Mouse (Mus musculus) neural tube, embryonic 15.5 days (tissue): Measurements from ENCODE around the gene Dcaf6. TPM values are rescaled to one million over a fixed set of nuclear protein-coding genes. Genes with fewer than 3 reads are reported as not detected.

Source experiments
- ATAC-seq: fragments of 200-750 bp; cut with Nextera tagmentation; 2 replicates; pipeline ENCODE4 v1.8.0; 2017; ENCODE audit warnings: mild to moderate bottlenecking, moderate TSS enrichment, moderate library complexity; ENCODE audit not compliant: low FRiP score
- H3K27ac ChIP-seq: fragments of 300-500 bp; sonication (generic); replicated peaks from 2 replicates; pipeline ENCODE4 v1.5.1; 2015; ENCODE audit warnings: mild to moderate bottlenecking, inconsistent platforms
- H3K27me3 ChIP-seq: fragments of 300-500 bp; sonication (generic); replicated peaks from 2 replicates; pipeline ENCODE4 v1.6.1; 2015; ENCODE audit warnings: inconsistent platforms
- H3K36me3 ChIP-seq: fragments of 300-500 bp; sonication (generic); 2 replicates; pipeline ENCODE4 v1.6.1; 2015; ENCODE audit warnings: inconsistent platforms
- H3K4me1 ChIP-seq: fragments of 300-500 bp; sonication (generic); 2 replicates; pipeline ENCODE4 v1.6.1; 2015; ENCODE audit warnings: inconsistent platforms
- H3K4me2 ChIP-seq: fragments of 300-500 bp; sonication (generic); 2 replicates; pipeline ENCODE4 v1.6.1; 2015; ENCODE audit warnings: inconsistent platforms, mild to moderate bottlenecking, moderate library complexity
- H3K4me3 ChIP-seq: fragments of 300-500 bp; sonication (generic); replicated peaks from 2 replicates; pipeline ENCODE4 v1.5.1; 2015; ENCODE audit warnings: mild to moderate bottlenecking, inconsistent platforms
- H3K9ac ChIP-seq: fragments of 300-500 bp; sonication (generic); replicated peaks from 2 replicates; pipeline ENCODE4 v1.6.1; 2015; ENCODE audit warnings: mild to moderate bottlenecking, inconsistent platforms
- H3K9me3 ChIP-seq: fragments of 300-500 bp; sonication (generic); replicated peaks from 2 replicates; pipeline ENCODE4 v1.6.1; 2016; ENCODE audit warnings: inconsistent platforms
- whole genome bisulfite sequencing: fragments of 180-500 bp; shearing (Covaris S2); methylation state at CpG from one replicate; pipeline ENCODE4 v1.1.7; 2015; ENCODE audit warnings: mixed read lengths; 5-methylcytosine and 5-hydroxymethylcytosine counted together
- polyA plus RNA-seq: library from polyadenylated mRNA; unstranded; fragments of >200 nt; fragmentation: Nextera tagmentation; extraction: Ambion mirVana; gene quantifications from 2 replicates; pipeline ENCODE4 v1.2.1, GENCODE M21; 2015

The Dcaf6 gene
- polyA plus RNA-seq, 1 experiment from 2014 or later: 16.6 TPM

- 95% methylated on average over 2 of the region's 2 CpGs for whole genome bisulfite sequencing
- Histone ChIP-seq H3K4me2 (no peak overlapping the region), H3K4me3 (no peak overlapping the region), H3K36me3 (no peaks in the 10 kb centered on the region), H3K27ac (no peak overlapping the region), H3K9me3 (no peaks in the 10 kb centered on the region), H3K4me1 (no peaks in the 10 kb centered on the region), H3K27me3 (no peaks in the 10 kb centered on the region), H3K9ac (no peak overlapping the region)
- ATAC-seq: no peak
These were observed 63.9 kb downstream of the Dcaf6 start for GRCm38 (mm10) chr1:165396401-165396805.

GRCm38 (mm10) chr1:165395940-165396339 is 64.3 kb downstream of the Dcaf6 start:
- Histone ChIP-seq H3K9me3 (no peaks in the 10 kb centered on the region), H3K4me2 (no peak overlapping the region), H3K9ac (no peak overlapping the region), H3K4me1 (no peaks in the 10 kb centered on the region), H3K27ac (no peak overlapping the region), H3K36me3 (no peaks in the 10 kb centered on the region), H3K27me3 (no peaks in the 10 kb centered on the region), H3K4me3 (no peak overlapping the region)
- 96% methylated on average over 4 of the region's 4 CpGs for WGBS
- ATAC-seq: no peak

- Histone ChIP-seq H3K9ac (no peak overlapping the region), H3K27me3 (no peaks in the 10 kb centered on the region), H3K4me1 (no peaks in the 10 kb centered on the region), H3K36me3 (no peaks in the 10 kb centered on the region), H3K9me3 (no peaks in the 10 kb centered on the region), H3K4me2 (no peak overlapping the region), H3K4me3 (no peak overlapping the region), H3K27ac (no peak overlapping the region)
- no peak for ATAC-seq
- WGBS: 76% methylated on average over 3 of the region's 3 CpGs
These were observed 65.4 kb downstream of the Dcaf6 start for GRCm38 (mm10) chr1:165394836-165395235.

- 85% methylated on average over 1 of the region's 1 CpGs for WGBS
- Histone ChIP-seq H3K27me3 (no peaks in the 10 kb centered on the region), H3K36me3 (0 out of 2 replicates have a peak, but pooled peaks cover 8% of the 10 kb centered on the region), H3K9ac (no peak overlapping the region), H3K4me3 (no peak overlapping the region), H3K27ac (no peak overlapping the region), H3K9me3 (no peaks in the 10 kb centered on the region), H3K4me2 (no peak overlapping the region), H3K4me1 (no peaks in the 10 kb centered on the region)
- ATAC-seq: no peak
These were observed 67.2 kb downstream of the Dcaf6 start for GRCm38 (mm10) chr1:165393033-165393432.

- 82% methylated on average over 5 of the region's 5 CpGs for WGBS
These were observed 71.6 kb downstream of the Dcaf6 start for GRCm38 (mm10) chr1:165388716-165389115.

GRCm38 (mm10) chr1:165386525-165386923 is 73.8 kb downstream of the Dcaf6 start:
- H3K9ac ChIP-seq: no peak overlapping the region
- no peak overlapping the region for H3K4me3 ChIP-seq
- 88% methylated on average over 9 of the region's 9 CpGs for WGBS
- no peaks in the 10 kb centered on the region for H3K9me3 ChIP-seq
- H3K27ac ChIP-seq: no peak overlapping the region
- H3K4me1 ChIP-seq: no peaks in the 10 kb centered on the region
- no peak for ATAC-seq
- H3K4me2 ChIP-seq: no peak overlapping the region
- H3K27me3 ChIP-seq: no peaks in the 10 kb centered on the region
- H3K36me3 ChIP-seq: peaks cover 15% of the 10 kb centered on the region; the same call in 1 of the 2 replicates

More at GRCm38 (mm10) chr1:165388716-165389115, 71.6 kb downstream of the Dcaf6 start:
- no peak overlapping the region for H3K27ac ChIP-seq
- H3K4me1 ChIP-seq: no peaks in the 10 kb centered on the region
- H3K27me3 ChIP-seq: no peaks in the 10 kb centered on the region
- H3K4me2 ChIP-seq: no peak overlapping the region
- no peaks in the 10 kb centered on the region for H3K9me3 ChIP-seq
- no peak for ATAC-seq
- no peak overlapping the region for H3K9ac ChIP-seq
- no peak overlapping the region for H3K4me3 ChIP-seq
- peaks cover 15% of the 10 kb centered on the region; the same call in 1 of the 2 replicates for H3K36me3 ChIP-seq

- no peaks in the 10 kb centered on the region for H3K4me1 ChIP-seq
- no peak overlapping the region for H3K4me2 ChIP-seq
- no peaks in the 10 kb centered on the region for H3K27me3 ChIP-seq
- no peak for ATAC-seq
- no peak overlapping the region for H3K9ac ChIP-seq
- 93% methylated on average over 14 of the region's 14 CpGs for WGBS
- no peak overlapping the region for H3K4me3 ChIP-seq
- H3K9me3 ChIP-seq: no peaks in the 10 kb centered on the region
- peaks cover 15% of the 10 kb centered on the region; the same call in 1 of the 2 replicates for H3K36me3 ChIP-seq
- no peak overlapping the region for H3K27ac ChIP-seq
These were observed 74.3 kb downstream of the Dcaf6 start for GRCm38 (mm10) chr1:165385810-165386524.

- ATAC-seq: no peak
- Histone ChIP-seq H3K27ac (no peak overlapping the region), H3K4me2 (no peak overlapping the region), H3K9ac (no peak overlapping the region), H3K9me3 (no peaks in the 10 kb centered on the region), H3K36me3 (no peaks in the 10 kb centered on the region), H3K4me1 (no peaks in the 10 kb centered on the region), H3K4me3 (no peak overlapping the region), H3K27me3 (no peaks in the 10 kb centered on the region)
- 75% methylated on average over 9 of the region's 9 CpGs for WGBS
These were observed 86.4 kb downstream of the Dcaf6 start for GRCm38 (mm10) chr1:165373839-165374238.

GRCm38 (mm10) chr1:165370990-165371389 is 89.3 kb downstream of the Dcaf6 start:
- no peak overlapping the region for H3K4me2 ChIP-seq
- H3K4me1 ChIP-seq: no peaks in the 10 kb centered on the region
- H3K4me3 ChIP-seq: no peak overlapping the region
- no peak for ATAC-seq
- H3K27me3 ChIP-seq: no peaks in the 10 kb centered on the region
- WGBS: 87% methylated on average over 4 of the region's 4 CpGs
- H3K36me3 ChIP-seq: peaks cover 3% of the 10 kb centered on the region; the same call in 1 of the 2 replicates
- no peak overlapping the region for H3K27ac ChIP-seq
- H3K9ac ChIP-seq: no peak overlapping the region
- H3K9me3 ChIP-seq: no peaks in the 10 kb centered on the region

- H3K4me2 ChIP-seq: no peak overlapping the region
- H3K4me1 ChIP-seq: no peaks in the 10 kb centered on the region
- no peak overlapping the region for H3K4me3 ChIP-seq
- no peak overlapping the region for H3K9ac ChIP-seq
- ATAC-seq: no peak
- H3K27ac ChIP-seq: no peak overlapping the region
- WGBS: 90% methylated on average over 3 of the region's 3 CpGs
- H3K9me3 ChIP-seq: no peaks in the 10 kb centered on the region
- peaks cover 3% of the 10 kb centered on the region; the same call in 1 of the 2 replicates for H3K36me3 ChIP-seq
- H3K27me3 ChIP-seq: no peaks in the 10 kb centered on the region
These were observed 95.2 kb downstream of the Dcaf6 start for GRCm38 (mm10) chr1:165365057-165365456.

- no peak overlapping the region for H3K27ac ChIP-seq
- no peaks in the 10 kb centered on the region for H3K27me3 ChIP-seq
- WGBS: 93% methylated on average over 2 of the region's 2 CpGs
- no peak for ATAC-seq
- no peak overlapping the region for H3K4me3 ChIP-seq
- no peak overlapping the region for H3K9ac ChIP-seq
- peaks cover 3% of the 10 kb centered on the region; the same call in 1 of the 2 replicates for H3K36me3 ChIP-seq
- no peaks in the 10 kb centered on the region for H3K4me1 ChIP-seq
- no peaks in the 10 kb centered on the region for H3K9me3 ChIP-seq
- no peak overlapping the region for H3K4me2 ChIP-seq
These were observed 97.0 kb downstream of the Dcaf6 start for GRCm38 (mm10) chr1:165363271-165363670.

- WGBS: 77% methylated on average over 2 of the region's 2 CpGs
- H3K9ac ChIP-seq: no peak overlapping the region
- ATAC-seq: no peak
These were observed 103.9 kb downstream of the Dcaf6 start for GRCm38 (mm10) chr1:165356347-165356746.

More at GRCm38 (mm10) chr1:165356347-165356746, 103.9 kb downstream of the Dcaf6 start:
- no peaks in the 10 kb centered on the region for H3K9me3 ChIP-seq
- H3K27me3 ChIP-seq: no peaks in the 10 kb centered on the region
- no peak overlapping the region for H3K27ac ChIP-seq
- H3K36me3 ChIP-seq: peaks cover 6% of the 10 kb centered on the region
- no peak overlapping the region for H3K4me3 ChIP-seq
- H3K4me1 ChIP-seq: no peaks in the 10 kb centered on the region
- H3K4me2 ChIP-seq: no peak overlapping the region
